Mouse (Mus musculus) megakaryocyte progenitor cell, adult 5-6 weeks (primary cell): Measurements from ENCODE around the gene Raf1. TPM values are rescaled to one million over a fixed set of nuclear protein-coding genes. Genes with fewer than 3 reads are reported as not detected.

Source experiments
- ATAC-seq: replicated peaks from 2 replicates; pipeline ENCODE4 v1.8.0; 2016; ENCODE audit warnings: mild to moderate bottlenecking, moderate TSS enrichment, inconsistent platforms; ENCODE audit not compliant: poor library complexity
- total RNA-seq, 2 experiments: library from RNA; stranded (forward) in 1 of 2; stranded (reverse) in 1 of 2; fragments of 157-497, 149-512 nt in 1 of 2; fragments of 200-1000 nt in 1 of 2; gene quantifications; 2 replicates each; pipeline versions ENCODE4 v1.2.3 to v1.2.4; 2015 to 2017

Raf1 gene
- 95.4 and 118 TPM in 2 replicates for total RNA-seq (2015)
- total RNA-seq (2017): 66.7 and 79.8 TPM in 2 replicates

DNA sequence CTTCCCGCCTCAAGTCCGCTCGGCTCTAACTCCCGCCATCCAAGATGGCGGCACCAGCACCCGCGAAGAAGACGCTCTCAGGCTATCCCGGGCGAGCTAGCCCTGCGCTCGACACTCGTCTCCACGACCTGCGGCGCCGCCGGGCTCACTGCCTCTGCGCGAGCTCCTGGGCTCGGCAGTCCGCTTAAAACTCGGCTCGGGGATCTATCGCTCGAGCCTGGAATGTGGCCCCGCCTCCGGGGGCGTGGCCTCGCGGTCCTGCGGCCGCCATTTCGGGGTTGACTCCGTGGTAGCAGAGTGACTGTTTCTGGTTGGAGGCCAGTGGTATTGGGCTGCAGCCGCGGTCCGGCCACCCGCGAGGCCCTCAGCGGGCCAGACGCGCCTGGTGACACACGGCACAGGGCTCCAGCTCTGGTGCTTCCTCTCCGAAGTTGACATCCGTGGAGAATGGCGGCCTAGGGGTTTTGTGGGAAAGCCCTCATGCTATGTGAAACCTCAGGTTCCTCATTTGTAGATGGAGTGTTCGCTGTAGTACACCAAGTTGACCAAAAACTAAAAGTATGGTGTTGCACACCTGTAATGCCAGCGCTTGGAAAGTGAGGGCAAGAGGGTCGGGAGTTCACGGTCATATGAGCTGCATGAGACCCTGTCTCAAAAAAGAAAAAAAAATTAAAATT, at the start of gene Raf1:
Gene Raf1 (minus strand): TSS at position 184 of the 677 bp plus-strand sequence.
- peak; percentile 95 for ATAC-seq

DNA sequence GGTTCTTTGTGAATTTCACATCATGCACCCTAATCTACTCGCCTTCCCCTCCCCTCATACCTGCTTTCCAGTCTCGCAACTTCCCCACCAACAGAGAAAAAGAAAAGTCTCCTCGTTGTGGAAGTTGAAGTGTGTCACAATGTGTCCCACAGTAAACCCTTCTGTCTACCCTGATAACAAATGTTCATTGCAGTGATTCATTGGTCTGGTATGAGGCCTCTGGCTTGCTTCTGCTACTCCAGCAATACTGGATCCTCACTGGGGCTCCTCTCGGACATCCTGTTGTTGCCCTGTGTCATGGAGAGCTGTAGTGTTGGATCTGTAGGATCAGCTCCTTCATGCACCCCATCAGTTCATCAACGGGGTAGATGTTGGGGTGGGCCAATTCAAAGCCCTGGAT, 45.8 kb upstream of the Raf1 start:
- ATAC-seq: no peak

GRCm38 (mm10) chr6:115717715-115718558, 41.5 kb upstream of the Raf1 start:
- peak; percentile 94 for ATAC-seq

- ATAC-seq: peak; percentile 38; the same call in 1 of the 2 replicates
Measured at GRCm38 (mm10) chr6:115717101-115717652, 40.7 kb upstream of the Raf1 start.

- no peak for ATAC-seq
Measured at GRCm38 (mm10) chr6:115711261-115711660, 34.8 kb upstream of the Raf1 start.

GRCm38 (mm10) chr6:115702901-115703300, 26.5 kb upstream of the Raf1 start:
- no peak for ATAC-seq

GRCm38 (mm10) chr6:115701302-115701701, 24.9 kb upstream of the Raf1 start:
- peak; percentile 50; the same call in 1 of the 2 replicates for ATAC-seq

GRCm38 (mm10) chr6:115700778-115701177, 24.3 kb upstream of the Raf1 start:
- ATAC-seq: no peak

- peak; percentile 82 for ATAC-seq
Measured at GRCm38 (mm10) chr6:115698699-115699098, 22.3 kb upstream of the Raf1 start.

DNA sequence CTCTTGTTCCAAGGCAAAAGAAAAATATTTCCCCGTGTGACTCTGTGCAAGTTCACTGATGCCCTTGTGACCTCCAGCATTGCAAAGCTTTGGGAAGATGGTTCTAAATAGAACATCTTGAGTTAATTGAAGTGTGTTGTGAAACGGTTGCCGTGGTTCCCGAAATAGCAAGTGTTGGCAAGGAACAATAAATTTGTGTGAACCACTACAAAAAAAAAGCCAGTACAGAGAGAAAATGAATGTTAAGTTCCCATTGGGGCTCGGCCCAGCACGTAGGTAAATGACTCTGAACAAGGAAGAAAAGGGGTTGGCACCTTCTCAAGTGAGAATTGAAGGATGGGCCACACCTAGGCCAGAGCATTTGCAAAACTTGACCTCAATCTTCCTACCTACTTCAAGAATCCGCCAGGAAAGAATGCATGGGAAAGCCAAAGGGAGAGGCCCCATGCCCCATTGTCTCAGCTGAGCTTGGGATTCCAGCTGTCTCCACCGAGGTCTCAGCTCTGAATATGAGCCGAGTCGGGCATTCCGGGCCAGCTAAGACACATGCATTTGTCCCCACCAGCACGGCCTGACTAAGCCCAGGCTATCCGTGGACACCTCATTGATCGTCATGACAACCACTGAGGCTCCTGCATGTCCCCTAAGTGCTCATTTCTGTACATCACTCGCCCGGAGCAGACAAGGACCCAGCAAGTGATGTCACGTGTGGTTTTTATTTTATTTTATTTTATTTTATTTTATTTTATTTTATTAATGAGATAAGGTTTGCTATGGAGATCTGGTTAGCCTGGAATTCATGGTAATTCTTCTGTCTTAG, 21.5 kb upstream of the Raf1 start:
- ATAC-seq: 0 out of 2 replicates have a peak, but pooled peaks have one; percentile 10

DNA sequence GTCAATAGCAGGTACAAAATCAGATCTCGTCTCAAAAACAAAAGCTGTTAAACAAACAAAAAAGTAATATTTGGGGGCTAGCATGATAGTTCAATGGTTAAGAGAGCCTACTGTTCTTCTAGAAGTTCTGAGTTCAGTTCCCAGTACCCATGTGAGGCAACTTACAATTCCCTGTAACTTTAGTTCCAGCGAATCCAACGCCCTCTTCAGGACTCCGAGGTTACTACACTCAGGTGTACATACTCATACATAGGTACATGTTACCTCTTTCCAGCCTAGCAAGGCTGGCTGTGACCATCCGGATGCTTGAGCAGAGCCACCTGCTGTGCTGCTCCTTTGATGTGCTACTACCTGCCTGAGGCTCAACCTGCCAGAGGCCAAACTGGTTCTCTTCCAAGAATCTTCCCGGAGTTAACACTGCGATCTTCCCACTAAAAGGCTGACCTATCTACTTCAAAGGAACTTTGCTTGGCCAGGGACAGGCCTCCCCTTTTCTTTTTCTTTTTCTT, 20.3 kb upstream of the Raf1 start:
- ATAC-seq: no peak

DNA sequence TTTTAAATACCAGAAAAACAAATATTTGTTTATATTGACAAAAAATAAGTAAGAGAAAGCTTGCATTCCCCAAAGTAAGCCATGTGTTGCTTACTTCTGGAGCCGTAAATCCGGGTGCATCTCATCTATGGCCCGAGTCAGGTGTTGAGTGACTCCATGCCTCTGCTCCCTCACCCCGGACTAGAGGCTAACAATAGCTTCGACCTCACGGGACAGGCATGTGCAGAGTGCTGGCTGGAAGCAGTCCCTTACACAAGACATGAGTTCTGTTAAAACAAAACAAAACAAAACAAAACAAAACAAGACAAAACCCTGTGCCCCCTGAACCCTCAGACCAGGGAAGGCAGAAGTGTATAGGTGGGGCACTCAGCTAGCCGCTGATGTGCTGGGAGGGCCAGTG, 18.7 kb upstream of the Raf1 start:
- ATAC-seq: no peak

GRCm38 (mm10) chr6:115694441-115694842, 18.0 kb upstream of the Raf1 start:
- ATAC-seq: peak; percentile 58

GRCm38 (mm10) chr6:115692963-115693730, 16.7 kb upstream of the Raf1 start:
- no peak; the same call in 1 of the 2 replicates for ATAC-seq

- ATAC-seq: no peak
Measured at GRCm38 (mm10) chr6:115692163-115692950, 15.9 kb upstream of the Raf1 start.

DNA sequence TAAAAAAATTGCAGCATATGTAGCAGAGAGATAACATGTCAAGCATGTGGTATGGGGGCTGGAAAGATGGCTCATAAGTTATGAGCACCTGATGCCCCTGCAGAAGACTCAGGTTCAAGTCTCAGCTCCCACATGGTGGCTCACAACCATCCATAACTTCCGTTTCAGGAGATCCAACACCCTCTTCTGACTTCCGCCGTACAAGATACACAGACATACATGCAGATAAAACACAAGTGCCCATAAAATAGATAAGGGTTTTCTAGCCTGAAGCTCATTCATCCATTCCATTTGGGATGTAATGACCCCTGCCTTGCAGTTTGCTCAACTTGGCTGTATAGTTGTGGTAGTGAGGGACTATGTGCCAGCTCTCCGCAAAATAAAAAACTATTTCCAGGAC, 13.7 kb upstream of the Raf1 start:
- ATAC-seq: no peak

GRCm38 (mm10) chr6:115688589-115688988, 12.2 kb upstream of the Raf1 start:
- peak; percentile 20 for ATAC-seq

GRCm38 (mm10) chr6:115687753-115688152, 11.3 kb upstream of the Raf1 start:
- no peak for ATAC-seq
